Mouse (Mus musculus) natural killer cell, adult 2 months (primary cell): Measurements from ENCODE around the gene Ldha.
"Not testable (repeated sequence)": the region's sequence is repeated elsewhere in the genome, so short reads cannot be mapped to it uniquely, and the experiment has no call there.

Experiments used
- DNase-seq, 2 experiments: peaks; one replicate each; pipeline ENCODE4 v3.0.0; 2022; ENCODE audit warnings: low spot score in 2 of 2

Gene Ldha

DNA sequence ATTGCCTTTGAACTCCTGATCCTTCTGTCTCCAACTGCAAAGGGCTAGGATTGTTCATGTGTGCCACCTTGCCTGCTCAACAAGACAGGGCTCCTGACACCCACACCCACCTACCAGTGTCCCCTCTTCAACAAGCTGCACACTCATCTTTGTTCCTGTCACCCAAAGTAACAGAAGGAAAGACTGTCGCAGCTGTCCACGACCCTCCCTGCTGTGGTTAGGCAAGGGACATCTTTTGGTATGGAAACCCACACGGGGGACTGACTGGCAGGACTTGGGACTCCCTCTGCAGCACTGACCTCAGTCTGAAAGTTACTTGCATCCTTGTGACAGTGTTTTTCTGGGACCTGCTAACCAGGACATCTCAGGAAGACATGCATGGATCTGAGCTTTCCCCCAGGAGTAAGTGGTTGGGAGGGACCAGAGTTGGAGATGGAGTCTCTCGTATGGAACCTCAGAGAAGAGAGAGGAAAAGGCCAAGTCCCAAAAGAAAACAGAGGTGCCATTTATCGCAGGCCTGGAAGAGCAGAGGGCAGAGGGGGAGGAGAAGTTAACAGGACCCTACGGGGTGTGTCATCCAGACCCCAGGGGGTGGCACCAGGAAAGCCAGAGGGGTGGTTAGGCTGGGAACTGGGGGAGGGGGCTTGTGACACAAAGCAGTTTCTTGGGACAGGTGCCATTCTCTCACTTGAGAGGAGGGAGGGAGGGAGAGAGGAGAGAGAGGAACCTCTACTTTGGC lies at the start of gene Ldha:
Gene Ldha (plus strand): TSS at position 689 of the 739 bp plus-strand sequence.
- DNase-seq, result no peak

DNA sequence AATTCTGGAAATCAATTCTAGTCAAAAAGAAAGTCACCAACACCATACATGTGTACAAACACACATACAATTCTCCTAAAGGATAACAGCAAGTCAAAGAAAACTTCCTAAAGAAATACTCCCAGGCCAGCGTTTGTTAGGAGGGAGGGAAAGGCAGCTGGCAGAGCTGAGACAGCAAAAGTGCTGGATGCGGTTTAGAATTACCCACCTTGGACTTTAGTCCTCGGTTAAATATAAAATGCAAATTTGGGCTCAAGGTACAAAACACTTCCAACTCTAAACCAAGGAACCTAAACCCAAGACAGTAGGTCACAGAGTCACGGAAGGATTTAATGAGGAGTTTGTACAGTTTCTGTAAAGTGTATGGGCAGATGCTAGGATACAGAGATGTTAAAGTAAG lies 47.4 kb upstream of the Ldha start:
- DNase-seq, result no peak

DNA sequence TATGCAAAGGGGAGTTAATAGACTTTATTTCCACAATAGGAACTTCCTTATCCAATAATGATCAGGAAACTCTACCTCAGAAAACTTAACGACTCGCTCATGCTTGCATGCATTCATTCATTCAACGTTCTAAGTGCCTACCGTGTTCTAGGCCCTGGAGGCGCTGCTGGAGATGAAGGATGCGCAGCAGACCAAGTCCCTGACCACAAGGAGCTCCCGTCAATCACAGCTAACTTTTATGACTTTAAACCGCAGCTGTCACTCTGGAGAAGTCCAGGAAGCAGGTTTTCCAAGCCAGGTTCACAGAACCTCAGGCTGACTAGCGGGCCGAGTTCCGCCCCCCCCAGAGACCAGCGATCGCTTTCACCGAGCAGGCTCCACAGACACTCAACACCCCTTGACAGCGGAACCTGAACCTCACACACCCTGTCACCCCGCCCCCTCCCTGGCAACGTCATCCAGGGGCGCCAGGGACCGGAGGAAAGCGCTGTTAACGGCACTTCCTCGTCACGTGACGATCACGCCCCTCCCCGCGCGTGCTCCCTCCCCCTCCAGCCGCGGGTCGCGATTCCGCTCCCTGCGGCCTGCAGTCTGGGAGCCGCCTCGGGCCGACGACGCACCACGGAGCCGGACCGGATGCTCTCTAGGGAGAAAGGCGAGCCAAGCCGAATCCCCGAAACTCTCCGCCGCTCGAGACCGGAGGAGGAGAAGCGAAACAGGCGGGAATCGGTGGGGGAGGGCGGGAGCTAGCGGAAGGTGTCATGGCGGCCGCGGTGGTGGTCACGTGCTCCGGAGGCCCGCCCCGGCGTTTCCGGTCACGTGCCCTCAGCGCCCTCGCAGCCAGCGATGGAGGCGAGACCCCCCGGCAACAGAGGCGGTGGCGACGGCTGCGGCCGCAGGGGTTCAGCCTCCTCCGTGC lies 45.7 kb upstream of the Ldha start, which contains the start of the genes Hps5 and Gtf2h1:
Gene Hps5 (minus strand): TSS at position 778 of the 919 bp plus-strand sequence.
Gene Gtf2h1 (plus strand): TSS at position 817 of the 919 bp plus-strand sequence.
- DNase-seq, result peak; percentile 99

DNA sequence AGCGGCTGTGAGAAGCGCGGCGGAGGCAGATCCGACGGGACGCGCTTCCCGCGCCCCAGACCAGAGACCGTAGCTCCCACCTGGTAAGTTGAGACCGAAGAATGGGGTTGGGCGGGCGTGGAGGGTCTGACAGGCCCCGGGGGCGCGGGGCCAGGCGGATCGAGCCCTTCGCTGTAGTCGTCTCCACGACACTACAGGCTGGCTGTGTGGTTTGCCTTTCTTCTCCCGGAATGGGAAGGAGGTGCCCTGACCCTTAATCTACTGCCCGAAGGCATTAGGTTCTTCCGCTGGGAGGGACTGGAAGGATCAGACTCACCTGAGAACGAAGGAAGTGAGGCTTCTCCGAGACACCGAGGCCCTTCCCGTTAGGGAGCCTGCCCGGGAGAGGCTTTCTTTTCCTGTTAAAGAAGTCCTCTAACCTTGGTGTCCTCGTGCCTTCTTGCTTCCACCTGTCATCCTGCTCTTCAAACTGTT lies 45.0 kb upstream of the Ldha start:
- DNase-seq, result no peak

DNA sequence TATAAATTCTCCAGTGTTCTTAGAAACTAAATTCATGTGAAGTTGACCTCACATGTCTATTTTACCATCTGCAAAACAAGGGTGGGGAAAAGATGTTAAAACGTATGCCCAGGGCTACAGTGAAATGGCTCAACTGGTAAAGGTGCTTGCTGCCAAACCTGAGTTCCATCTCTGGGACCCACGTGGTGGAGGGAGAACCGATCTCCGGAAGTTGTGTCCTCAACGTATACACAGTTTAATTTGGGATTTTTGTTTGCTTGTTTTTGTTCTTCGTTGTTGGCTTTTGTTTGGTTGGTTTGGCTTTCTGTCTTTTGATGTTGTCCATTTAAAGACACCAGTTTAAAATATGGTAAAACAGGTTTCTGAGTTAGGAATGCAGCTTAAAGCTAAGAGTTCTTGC lies 44.5 kb upstream of the Ldha start:
- DNase-seq, result no peak

DNA sequence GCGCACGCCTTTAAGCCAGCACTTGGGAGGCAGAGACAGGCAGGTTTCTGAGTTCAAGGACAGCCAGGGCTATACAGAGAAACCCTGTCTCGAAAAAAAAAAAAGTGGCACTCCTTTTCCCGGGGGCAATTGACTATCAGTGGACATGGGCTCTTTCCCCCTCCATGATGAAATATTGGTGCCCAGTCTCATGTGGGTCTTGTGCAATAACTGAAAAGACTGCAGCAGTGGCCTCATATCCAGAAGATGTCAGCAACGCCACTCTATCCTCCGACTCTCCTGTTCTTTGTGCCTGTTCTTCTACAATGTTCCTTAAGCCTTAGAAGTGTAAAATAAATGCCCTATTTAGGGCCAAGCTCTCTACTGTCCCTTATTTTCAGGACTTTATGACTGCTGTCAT lies 30.9 kb upstream of the Ldha start:
- no peak for DNase-seq

DNA sequence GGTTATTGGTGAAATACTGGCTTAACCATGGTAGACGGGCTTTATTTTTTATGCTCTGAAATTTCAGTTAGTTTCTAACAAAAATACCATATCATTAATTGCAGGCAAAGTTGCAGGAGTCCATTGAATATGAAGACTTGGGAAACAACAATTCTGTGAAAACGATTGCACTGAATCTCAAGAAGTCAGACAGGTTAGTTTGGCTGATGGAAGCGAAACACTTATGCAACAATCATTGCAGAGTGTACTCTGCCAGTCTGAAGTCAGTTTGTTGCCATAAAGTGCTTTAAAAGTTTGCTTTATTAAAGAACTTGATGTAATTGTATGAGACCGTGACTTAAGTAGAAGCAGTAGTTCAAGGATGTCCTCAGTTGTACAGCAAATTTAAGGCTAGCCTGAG lies 27.3 kb upstream of the Ldha start:
- no peak for DNase-seq

DNA sequence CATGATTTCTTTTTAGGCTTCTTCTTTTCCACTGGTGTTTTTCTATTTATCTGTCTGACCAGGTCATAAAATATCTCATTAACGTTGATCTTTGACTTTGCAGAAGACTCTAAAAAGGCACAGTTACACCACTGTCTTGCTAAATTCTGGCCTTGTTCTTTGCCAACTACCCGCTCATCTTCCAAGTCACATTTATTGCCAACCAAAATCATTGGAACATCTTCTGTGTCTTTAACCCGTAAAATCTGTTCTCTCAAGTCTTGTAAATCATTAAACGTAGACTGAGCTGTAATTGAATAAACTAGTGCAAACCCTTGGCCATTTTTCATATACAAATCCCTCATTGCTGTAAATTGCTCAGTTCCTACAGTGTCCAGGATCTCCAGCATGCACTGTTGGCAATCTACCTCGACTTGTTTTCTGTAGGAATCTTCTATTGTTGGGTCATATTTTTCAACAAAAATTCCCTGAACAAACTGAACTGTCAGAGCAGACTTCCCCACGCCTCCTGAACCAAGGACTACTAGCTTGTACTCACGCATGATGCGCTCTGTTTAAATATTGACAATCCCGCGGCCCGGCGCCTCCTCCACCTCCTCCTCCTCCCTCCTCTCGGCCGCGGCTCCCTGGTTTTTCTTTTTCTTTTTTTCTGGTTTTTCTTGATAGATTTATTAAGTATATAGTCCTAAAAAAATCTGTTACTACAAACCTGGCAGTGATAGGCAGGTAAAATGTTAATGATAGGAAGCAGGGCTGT lies 20.2 kb upstream of the Ldha start:
- not testable (repeated sequence) for DNase-seq

DNA sequence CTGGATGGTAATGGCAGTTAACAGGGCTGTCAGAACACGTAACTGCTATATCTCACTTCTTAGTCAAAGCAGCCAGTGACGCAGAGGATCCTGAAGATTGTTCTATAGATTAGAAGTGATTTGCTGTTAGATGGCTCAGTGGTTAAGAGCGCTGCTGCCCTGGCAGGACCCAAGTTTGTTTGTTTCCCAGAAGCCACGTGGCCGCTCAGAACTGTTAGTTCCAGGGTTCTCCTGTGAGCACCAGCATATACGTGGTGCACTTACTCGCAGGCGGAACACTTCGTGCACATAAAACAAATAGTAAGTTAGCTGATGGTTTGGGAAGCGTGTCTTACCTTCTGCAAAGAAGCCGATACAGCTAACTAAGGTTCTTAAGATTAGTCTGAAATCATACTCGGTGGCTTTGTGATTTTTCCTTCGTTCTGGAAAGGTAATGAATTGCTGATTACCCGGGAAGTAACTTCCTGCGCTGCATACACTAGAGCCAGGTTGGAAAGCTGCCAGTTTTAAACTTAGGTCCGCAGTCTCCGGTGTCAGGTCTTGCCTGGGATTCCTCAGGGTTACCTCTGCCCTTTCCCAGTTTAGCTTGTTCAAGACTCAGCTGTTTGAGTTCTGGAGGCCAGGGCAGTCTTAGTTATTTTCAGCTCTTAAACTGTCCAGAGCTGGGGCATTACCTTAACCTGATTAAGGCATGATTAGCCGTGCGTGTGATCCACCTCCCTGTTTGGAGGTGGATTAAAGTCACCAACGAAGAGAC lies 14.1 kb upstream of the Ldha start:
- no peak for DNase-seq

DNA sequence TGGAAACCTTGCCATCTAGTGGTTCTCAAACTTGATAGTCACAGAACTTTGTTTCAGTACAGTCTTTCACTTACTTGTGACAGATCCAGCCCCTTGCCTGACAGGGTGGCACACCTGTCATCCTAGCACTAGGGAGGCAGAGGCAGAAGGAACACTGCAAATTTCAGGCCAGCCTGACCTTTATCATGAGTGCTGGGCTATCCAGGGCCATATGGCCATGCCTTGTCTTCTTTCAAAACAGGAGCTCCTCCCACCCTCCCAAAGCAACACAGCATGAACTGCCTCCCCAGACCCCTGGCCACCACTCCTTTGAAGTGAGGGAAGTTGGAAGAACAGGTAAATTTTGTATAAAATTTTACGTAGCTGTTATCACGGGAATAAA lies 13.5 kb upstream of the Ldha start:
- DNase-seq, result no peak

DNA sequence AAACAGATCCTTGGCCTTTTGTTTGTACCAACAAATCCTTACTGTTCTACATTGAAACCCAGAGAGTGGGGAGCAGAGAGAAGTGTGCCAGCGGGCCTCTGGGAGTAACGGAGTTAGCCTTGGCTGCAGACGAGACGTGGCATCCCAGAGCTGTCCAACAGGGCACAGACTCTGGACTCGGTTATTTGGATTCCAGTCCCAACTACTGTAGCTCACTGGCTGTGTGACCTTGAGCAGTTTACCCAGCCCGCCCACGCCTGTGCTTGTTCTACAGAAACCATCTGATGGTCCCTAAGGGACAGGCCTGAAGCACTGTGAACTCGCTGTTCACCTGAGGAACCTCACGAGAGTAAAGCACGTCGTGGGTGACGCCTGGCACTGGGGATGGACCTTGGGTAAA lies 11.4 kb upstream of the Ldha start:
- no peak for DNase-seq

DNA sequence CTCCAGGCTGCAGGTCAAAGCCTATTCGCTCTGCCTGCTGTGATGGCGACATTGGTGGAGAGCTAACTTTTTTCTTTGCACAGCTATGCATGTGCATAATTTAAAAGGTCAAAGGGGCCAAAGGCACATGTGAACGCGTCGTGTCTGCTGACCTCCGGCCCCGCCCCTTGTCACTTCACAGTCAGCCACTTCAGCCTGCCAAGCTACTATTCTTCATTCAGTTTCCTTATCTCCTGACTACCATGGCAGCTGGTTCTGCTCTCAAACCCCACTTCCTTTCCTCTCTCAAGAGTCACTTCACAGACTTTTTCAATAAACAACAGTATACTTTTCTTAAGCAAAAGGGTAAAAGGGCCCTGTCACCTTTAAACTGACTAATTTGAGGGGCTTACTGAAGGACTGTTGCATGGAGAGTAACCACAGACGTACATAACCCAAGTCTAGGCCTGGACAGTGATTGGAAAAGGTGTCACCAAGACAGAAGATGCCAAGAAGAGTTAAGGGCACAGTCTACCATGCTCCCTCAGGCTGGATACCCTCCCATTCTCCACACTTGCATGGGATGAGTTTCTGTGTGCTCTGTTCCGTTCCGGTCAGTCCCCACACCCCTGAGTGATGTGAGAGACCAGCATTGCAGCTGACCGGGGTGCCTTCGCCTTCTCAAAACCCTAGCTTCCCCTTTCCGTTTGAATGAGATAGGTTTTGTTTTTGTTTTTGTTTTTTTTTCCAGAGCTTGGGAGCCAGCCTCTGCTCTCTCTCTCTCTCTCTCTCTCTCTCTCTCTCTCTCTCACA lies 10.3 kb upstream of the Ldha start:
- DNase-seq, result peak; percentile 26 to 38

DNA sequence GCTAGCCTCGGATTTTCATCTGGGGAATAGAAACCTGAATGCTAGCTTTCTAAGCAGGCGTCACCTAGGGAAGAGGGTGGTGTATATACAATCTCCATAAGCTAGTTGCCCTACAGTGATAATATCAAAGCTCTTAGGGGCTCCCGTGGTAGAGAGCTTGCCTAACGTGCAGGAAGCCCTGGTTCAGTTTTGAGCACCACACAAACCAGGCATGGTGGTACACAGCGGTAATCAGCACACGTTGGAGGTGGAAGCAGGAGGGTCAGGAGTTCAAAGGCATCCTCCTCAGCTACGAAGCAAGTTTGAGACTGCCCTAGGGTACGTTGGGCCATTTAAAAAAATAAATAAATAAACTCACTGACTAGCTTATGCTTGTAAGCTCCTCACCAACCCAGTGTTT lies 9.6 kb upstream of the Ldha start:
- DNase-seq, result no peak

DNA sequence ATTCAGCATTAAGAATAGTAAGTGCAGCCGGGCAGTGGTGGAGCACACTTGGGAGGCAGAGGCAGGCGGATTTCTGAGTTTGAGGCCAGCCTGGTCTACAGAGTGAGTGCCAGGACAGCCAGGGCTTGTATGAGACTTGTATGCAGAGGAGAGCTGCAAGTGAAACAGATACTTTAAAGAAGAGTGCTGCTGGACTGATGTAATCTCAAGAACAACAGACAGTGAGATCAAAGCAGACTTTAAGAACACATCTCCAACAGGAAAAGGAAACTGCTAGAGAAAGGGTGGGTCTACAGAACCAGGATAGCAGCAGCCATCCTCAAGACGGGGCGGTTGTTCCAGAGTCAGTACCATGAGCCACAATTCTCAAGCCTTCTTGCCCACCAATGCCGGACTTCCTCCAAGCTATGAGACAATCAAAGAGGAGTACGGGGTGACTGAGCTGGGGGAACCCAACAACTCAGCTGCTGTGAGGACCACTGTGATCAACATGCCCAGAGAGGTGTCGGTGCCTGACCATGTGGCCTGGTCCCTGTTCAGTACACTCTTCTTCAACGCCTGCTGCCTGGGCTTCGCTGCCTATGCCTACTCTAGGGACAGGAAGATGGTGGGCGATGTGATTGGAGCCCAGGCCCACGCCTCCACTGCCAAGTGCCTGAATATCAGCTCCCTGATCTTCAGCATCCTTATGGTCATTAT lies 9.0 kb upstream of the Ldha start:
- DNase-seq, result not testable (repeated sequence)

DNA sequence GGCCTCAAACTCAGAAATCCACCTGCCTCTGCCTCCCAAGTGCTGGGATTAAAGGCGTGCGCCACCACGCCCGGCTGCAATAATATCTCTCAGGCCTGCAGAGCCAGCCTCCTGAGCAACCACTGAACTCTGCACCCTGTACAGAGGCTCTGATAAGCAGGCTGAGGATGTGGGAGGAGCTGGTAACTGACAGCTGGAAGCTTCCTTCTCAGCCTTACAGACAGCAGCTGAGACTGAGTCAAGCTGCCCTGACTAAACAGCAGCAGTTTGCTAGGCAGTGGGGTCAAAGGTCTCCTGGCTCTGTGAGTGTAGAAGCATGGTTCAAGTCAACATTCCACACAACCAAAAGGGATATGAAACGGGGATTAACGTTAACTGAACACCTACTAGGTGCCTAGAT lies 8.0 kb upstream of the Ldha start:
- peak; percentile 36 to 47 for DNase-seq

DNA sequence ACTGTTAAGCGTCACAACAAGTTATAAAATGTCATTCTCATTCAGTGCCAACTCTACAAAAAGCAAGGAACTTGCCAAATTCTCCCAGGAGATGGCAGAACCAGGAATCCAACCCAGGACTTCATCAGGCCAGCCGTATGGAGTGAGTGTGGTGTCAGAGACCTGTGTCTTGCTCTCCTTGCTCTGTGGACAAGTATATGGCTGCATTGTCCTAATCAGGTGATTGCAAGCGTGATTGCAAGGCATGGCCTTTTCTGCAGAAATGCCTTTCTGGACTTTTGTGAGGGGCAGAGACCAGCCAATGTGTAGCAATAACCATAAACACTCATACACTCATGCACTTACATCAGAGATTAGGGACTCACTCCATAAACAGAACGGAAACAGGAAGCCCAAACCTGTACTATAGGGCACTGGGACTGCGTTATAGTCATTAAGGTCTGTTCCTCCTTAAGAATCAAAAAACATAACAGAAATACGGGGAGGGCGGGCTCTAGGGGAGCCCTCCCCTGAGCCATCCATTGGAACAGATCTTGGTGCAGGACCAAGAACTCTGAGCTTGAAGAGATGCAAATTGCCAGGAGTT lies 7.5 kb upstream of the Ldha start:
- DNase-seq, result no peak

DNA sequence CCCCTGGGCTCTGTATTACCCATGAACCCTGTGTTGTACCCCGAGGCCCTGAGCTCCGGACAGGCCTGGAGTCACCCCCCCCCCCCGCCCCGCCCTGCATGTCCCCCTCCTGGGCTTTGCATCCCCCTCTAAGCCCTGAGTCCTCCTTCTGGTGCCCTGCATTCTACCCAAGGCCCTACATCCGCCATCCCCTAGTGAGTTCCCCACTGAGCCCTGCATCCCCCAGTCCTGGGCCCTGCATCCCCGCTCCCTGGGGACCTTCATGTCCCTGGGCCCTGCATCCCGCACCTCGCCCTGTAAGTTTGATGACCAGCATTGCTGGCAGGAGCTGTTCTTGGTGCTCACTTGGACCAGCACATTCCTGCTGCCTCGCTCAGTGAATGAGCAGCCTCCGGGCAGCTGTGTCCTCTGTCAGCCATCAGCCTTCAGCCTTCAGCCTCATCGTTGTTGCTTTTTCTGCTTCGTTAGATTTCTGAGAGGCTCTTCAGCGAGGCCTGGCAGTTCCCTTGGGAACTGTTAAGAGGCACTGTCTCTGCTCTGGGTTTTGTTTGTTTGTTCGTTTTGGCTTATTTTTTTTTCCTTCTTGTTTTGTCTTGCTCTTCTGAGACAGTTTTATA lies 6.2 kb upstream of the Ldha start:
- no peak for DNase-seq

DNA sequence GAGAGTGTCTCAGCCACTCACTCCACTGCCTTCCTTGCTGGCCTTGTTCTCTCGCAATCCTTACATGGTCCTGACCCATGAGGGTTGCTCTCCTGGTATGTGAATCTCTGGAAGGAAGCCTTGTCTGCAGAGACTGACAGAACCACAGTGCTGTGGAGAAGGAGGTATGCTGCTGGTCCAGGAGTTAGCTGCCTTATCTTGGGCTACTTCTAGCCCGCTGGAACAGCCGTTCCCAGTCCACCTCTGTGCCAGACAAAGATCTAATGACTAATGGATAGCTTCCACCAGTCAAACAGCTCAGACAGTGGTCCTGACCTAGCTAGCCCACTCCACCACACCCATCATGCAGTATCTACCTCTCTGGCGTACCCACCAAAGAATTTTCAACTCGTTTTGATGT lies 4.9 kb upstream of the Ldha start:
- no peak for DNase-seq

DNA sequence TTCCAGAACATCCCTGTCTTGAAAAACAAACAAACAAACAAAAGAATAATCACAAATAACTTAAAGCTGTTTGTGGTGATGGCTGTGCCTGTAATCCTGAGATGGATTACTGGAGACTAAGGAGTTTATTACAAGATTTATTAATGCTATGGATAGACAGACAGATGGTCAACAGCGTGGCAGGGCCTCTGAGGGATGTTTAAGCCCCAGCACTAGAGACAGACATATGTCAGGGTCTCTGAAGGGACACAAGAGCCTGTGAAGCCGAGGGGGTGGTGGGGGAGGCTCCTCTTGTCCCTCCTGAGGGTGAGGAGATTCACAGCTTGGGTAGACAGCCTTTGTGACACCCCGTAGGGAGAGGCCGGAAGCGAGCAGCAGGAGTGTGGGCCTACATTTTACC lies 4.2 kb upstream of the Ldha start:
- DNase-seq, result no peak
